In the genomic region with DNA sequence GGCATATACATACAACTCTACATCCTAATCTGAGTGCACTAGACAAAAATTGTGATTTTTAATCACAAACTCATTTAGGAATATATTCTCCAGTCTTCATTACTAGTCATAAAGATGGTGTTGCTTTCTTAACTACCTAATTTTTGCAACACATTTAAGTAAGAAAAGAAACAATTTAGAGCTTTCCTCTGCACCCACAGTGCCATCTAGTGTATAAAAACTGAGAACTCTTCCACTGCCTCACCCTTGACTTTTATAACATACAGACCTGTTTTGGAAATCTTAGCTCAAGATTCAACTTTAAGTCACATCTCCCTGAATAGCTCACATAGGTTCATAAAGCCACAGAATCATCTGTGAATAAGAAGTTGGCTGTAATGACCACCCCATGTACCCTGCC, we compare ENCODE assay signal across 14 mouse cellular contexts.
DNase-seq lines count a peak whose midpoint lies in the region; ATAC-seq and TF ChIP-seq lines count a peak whose summit lies in the region.
"Had no signal": no experiment of that assay in that cellular context is flagged by ENCODE, and none has a peak within 500 bp of the region (broad histone marks: within the 10 kb centered on the region; RNA-seq: fewer than 3 reads in every experiment).

No protein-coding gene starts in this region.

- H3K27me3 ChIP-seq in hindbrain, postnatal 0 days (ENCODE audit: insufficient read depth, low read length): no peaks in the 10 kb centered on the region
- H3K27me3 ChIP-seq in hindbrain, embryonic 10.5 days (ENCODE audit: insufficient read depth, poor library complexity, severe bottlenecking): no peaks in the 10 kb centered on the region
- H3K27me3 ChIP-seq in lung, embryonic 14.5 days (ENCODE audit: insufficient read depth, low read length): no peaks in the 10 kb centered on the region
- no peaks in the 10 kb centered on the region for H3K27me3 ChIP-seq in lung, postnatal 0 days (replicated peaks; ENCODE audit: insufficient read depth, low read length)

- no peaks in the 10 kb centered on the region for H3K9me3 ChIP-seq in hindbrain, postnatal 0 days (ENCODE audit: low read length)
- no peaks in the 10 kb centered on the region for H3K9me3 ChIP-seq in hindbrain, embryonic 10.5 days
- no peaks in the 10 kb centered on the region for H3K9me3 ChIP-seq in lung, embryonic 14.5 days (ENCODE audit: low read depth, low read length)
- H3K9me3 ChIP-seq in lung, postnatal 0 days (ENCODE audit: low read length): no peaks in the 10 kb centered on the region

- no peak overlapping the region for H3K4me2 ChIP-seq in hindbrain, postnatal 0 days (ENCODE audit: low read depth, low read length)
- H3K4me2 ChIP-seq in lung, embryonic 14.5 days: no peak overlapping the region
- H3K4me2 ChIP-seq in lung, postnatal 0 days (replicated peaks; ENCODE audit: low read depth, low read length): no peak overlapping the region

- H3K4me1 ChIP-seq in hindbrain, postnatal 0 days (ENCODE audit: insufficient read depth, low read length): no peaks in the 10 kb centered on the region
- H3K4me1 ChIP-seq in hindbrain, embryonic 10.5 days (replicated peaks): no peaks in the 10 kb centered on the region
- no peaks in the 10 kb centered on the region for H3K4me1 ChIP-seq in lung, embryonic 14.5 days (ENCODE audit: insufficient read depth)
- H3K4me1 ChIP-seq in lung, postnatal 0 days (ENCODE audit: insufficient read depth, low read depth, low read length): no peaks in the 10 kb centered on the region

- H3K27ac ChIP-seq in hindbrain, postnatal 0 days: no peak overlapping the region
- no peak overlapping the region for H3K27ac ChIP-seq in hindbrain, embryonic 10.5 days
- H3K27ac ChIP-seq in lung, embryonic 14.5 days (ENCODE audit: low read depth): no peak overlapping the region
- no peak overlapping the region for H3K27ac ChIP-seq in lung, postnatal 0 days (ENCODE audit: low read length)

- peak; percentile 20 for DNase-seq in cerebellum, adult 9-10 months
- DNase-seq in cerebellum, adult 9-11 months: no peak
- peak; percentile 2 for DNase-seq in hindbrain, postnatal 0 days (ENCODE audit: low spot score)
- no peak for DNase-seq in hindbrain, embryonic 10.5 days (ENCODE audit: low spot score)
- peak; percentile 32 for DNase-seq in lung, embryonic 14.5 days
- no peak for DNase-seq in lung, postnatal 0 days (ENCODE audit: low spot score)
- peak; percentile 2 for DNase-seq in telencephalon, adult 2 months (ENCODE audit: low read depth, low spot score)
- DNase-seq: adrenal gland, postnatal 10 days; cerebellum, adult 8-10 months; gastrocnemius, postnatal 14 days; kidney, adult 18-20 months; layer of hippocampus, postnatal 36 days; right cerebral cortex, adult 18-20 months had no signal

- TF ChIP-seq CTCF in hindbrain, postnatal 0 days (IDR thresholded peaks at IDR 0.05; ENCODE audit: low read depth): peak; percentile 37
- TF ChIP-seq CTCF in lung, embryonic 14.5 days (IDR thresholded peaks at IDR 0.05; ENCODE audit: low read depth): peak; percentile 24; the same call in 1 of the 2 replicates
- no peak; the same call in none of the 2 replicates for TF ChIP-seq CTCF in lung, postnatal 0 days (IDR thresholded peaks at IDR 0.05)

- H3K4me3 ChIP-seq in hindbrain, postnatal 0 days (ENCODE audit: low read length): no peak overlapping the region
- H3K4me3 ChIP-seq in hindbrain, embryonic 10.5 days: no peak overlapping the region
- no peak overlapping the region for H3K4me3 ChIP-seq in lung, embryonic 14.5 days (ENCODE audit: low read depth, low read length)
- no peak overlapping the region for H3K4me3 ChIP-seq in lung, postnatal 0 days (ENCODE audit: low read depth, low read length)

- no peak for TF ChIP-seq EP300 in lung, postnatal 0 days (IDR thresholded peaks at IDR 0.05)

- no peaks in the 10 kb centered on the region for H3K36me3 ChIP-seq in hindbrain, postnatal 0 days (ENCODE audit: insufficient read depth, low read length)
- H3K36me3 ChIP-seq in hindbrain, embryonic 10.5 days: no peaks in the 10 kb centered on the region
- H3K36me3 ChIP-seq in lung, embryonic 14.5 days (ENCODE audit: insufficient read depth): no peaks in the 10 kb centered on the region
- no peaks in the 10 kb centered on the region for H3K36me3 ChIP-seq in lung, postnatal 0 days (ENCODE audit: insufficient read depth, low read length)

- no peak for ATAC-seq in hindbrain, postnatal 0 days
- no peak for ATAC-seq in lung, embryonic 14.5 days (ENCODE audit: insufficient read depth)
- no peak for ATAC-seq in lung, postnatal 0 days
- no peak for ATAC-seq in granulocyte monocyte progenitor cell, adult 5-6 weeks (replicated peaks; ENCODE audit: poor library complexity, severe bottlenecking)

- H3K9ac ChIP-seq in hindbrain, postnatal 0 days (replicated peaks; ENCODE audit: low read length): no peak overlapping the region
- no peak overlapping the region for H3K9ac ChIP-seq in lung, embryonic 14.5 days
- H3K9ac ChIP-seq in lung, postnatal 0 days (replicated peaks; ENCODE audit: low read depth): no peak overlapping the region

Comparison
In these comparisons a context has a peak if more than half of its experiments do, and no peak if none do; other contexts are left out.
1. DNase-seq: peak in cerebellum, adult 9-10 months (single experiment), hindbrain, postnatal 0 days (single experiment), lung, embryonic 14.5 days (single experiment) and telencephalon, adult 2 months (single experiment); none in cerebellum, adult 9-11 months (single experiment), hindbrain, embryonic 10.5 days (single experiment) and lung, postnatal 0 days (single experiment).